Mouse (Mus musculus): ENCODE measurements around the gene Kif1bp. TPM values are rescaled to one million over a fixed set of nuclear protein-coding genes. Genes with fewer than 3 reads are reported as not detected.

Gene Kif1bp
- total RNA-seq, 2 experiments from 2014 or later = 29.0 to 30.4 TPM

DNA sequence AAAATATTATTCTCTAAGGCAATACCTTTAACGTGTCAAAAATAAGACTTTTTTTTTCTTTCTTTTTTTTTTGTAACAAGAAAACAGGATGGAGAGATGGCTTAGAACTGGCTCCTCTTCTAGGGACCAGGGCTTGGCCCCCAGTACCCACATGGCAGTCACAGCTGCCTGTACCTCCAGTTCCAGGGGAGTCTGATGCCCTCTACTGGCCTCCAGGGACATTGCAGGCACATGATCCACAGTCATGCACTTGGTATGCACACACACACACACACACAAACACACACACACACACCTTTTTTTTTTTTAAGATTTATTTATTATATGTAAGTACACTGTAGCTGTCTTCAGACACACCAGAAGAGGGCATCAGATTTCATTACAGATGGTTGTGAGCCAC is 20.5 kb downstream of the Kif1bp start:
- DNase-seq (ENCODE audit: low spot score) = no peak

DNA sequence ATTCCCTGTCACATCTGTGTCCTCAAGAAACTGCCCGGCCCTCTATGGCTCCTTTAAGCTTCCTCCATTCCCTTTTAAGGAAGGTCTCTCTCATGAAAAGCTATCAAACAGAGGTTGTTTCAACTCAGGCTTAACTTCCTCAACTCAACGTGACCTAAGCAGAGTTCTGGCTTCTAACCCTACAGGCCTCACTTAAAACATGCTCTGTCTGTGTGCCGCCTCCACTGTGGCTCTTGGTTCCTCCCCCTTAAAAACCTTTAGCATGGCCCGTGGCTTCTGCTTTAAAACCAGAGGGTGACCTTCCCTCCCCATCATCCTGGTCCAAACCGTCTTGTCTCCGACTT is 21.7 kb downstream of the Kif1bp start:
- no peak for DNase-seq (ENCODE audit: low spot score)

DNA sequence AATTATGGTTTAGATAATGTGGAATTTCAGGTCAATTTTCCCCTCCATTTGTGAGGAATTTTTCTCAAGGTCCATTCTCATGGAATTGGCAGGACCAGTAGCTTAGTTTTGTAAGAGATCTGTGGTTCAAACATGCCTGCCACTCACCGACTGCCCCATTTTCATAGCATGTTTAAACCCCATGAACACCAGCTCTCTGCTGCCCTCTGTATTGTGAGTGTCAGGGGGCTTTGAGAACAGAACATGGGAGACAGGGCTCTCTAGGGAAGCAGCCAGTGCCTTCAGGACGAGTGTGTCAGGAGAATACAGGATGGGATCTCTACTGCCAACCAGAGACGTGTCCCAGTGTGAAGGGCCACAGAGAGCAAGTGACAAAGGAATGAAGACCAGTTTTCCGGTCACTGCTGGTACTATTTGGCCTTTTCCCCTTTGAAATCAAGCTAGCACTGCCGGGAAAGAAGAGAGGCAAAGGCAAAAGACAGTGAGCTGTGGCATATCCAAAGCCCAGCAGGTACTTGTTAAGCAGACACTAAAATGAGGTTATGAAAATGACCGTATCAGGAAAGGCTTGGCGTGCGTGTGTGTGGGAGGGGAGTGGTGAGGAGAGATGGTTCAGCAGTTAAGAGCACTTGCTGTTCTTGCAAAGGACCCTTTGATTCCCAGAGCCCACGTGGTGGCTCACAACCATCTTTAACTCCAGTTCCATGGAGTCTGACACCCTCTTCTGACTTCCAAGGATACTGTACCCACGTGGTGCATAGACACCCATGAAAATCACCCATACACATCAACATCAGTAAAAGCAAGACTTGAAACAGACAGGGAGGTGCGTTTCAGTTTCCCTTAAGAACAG is 22.3 kb downstream of the Kif1bp start:
- no peak for DNase-seq (ENCODE audit: low spot score)

DNA sequence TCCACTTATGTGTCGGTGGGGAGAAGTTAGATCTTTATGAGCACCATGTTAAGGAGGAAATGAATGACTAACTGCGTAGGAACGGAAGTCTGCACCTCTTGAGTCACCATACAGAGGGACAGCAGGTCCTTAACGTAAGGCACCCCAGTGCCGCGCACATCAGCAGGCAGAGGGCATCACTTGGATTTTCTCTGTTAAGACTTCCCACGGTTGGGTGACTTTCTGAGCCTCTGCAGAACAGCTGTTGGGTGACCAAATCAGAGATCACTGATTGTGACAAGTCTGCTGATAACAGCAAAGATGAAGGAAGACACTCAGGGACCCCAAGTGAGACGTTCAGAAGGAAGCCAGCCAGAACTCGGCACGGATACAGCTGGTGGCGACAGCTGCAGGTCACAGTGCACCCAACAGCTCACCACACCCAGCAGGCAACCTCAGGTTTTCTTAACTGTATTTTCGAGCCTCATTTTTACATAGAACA is 24.6 kb downstream of the Kif1bp start:
- DNase-seq (ENCODE audit: low spot score) = no peak

DNA sequence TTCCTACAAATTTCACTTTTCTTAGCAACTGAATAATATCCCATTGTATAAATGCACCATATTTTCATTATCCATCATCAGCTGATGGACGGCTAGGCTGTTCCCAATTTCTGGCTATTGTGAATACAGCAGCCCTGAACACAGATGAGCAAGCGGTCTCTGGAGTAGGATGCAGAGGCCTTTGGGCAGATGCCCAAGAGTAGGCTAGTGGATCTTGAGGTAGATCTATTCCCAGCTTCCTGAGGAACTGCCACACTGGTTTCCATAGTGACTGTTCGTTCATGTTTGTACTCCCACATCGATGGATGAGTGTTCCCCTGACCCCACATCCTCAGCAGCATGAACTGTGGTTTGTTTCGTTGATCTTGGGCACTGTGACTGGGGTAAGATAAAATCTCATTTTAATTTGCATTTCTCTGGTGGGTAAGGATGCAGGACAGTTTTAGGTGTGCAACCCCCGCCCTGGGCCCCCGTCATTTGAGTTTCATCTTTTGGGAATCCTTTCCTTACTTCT is 27.4 kb downstream of the Kif1bp start:
- no peak for DNase-seq (ENCODE audit: low spot score)

DNA sequence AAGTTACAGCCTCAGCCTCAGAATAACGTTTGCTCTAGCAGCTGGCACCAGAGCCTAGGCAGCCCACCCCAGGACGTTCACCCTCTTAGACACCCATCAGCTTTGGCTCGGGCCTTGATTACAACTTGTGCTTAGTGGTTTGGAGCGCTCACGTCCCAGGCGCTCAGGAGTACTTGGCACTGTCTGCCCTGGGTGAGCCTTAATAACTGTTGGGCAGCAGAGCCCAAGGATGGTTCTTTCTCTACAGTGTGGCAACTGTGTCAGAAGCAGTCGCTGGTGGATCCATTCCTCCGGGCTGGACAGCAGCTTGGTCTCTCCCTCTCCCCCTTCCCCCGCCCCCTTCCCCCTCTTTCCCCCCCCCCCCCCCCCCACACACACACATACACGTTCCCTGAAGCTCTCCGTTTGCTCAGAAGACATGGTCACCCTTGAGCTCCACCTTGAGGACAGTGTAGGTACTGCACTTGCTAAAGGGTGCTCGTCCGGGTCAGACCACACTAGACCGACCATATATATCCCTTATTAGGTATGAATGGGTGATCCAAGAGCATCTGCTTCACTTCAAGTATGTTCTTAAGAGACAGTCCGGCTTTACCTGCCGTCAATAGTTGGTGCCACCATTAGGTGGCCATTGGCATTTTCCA is 28.6 kb downstream of the Kif1bp start:
- peak; percentile 77 for DNase-seq (ENCODE audit: low spot score)

DNA sequence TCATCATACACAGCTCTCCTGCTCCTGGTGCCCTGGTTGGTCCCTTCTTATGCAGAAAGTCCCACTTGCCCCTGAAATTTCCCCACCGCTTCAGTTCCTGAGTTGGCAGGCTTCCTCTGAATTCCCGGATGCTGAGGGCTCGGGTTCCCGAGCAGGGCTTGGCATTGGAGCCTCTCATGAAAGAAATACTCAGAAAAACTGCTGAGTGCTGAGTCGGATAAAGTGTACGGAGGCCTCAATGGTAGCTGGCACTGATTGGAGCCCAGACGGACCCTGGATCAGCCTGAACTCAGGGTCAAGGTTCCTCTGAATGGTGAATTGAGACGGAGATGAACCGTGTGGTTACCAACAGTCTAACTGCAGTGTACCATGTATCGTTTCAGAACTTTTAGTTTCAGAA is 31.8 kb downstream of the Kif1bp start:
- DNase-seq (ENCODE audit: low spot score) = peak; percentile 26

DNA sequence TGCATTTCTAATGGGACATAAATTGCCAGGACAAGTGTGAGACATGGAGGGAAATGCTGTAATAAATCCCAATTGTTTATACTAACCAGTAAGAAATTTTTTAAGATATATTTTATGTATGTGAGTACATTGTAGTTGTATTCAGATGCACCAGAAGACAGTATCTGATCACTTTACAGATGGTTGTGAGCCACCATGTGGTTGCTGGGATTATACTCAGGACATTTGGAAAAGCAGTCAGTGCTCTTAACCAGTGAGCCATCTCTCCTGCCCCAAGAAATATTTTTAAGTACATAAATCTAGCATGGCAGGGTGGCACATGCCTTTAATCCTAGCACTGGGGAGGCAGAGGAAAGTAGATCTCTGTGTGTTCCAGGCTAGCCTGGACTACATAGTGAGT is 32.5 kb downstream of the Kif1bp start:
- DNase-seq (ENCODE audit: low spot score) = no peak

DNA sequence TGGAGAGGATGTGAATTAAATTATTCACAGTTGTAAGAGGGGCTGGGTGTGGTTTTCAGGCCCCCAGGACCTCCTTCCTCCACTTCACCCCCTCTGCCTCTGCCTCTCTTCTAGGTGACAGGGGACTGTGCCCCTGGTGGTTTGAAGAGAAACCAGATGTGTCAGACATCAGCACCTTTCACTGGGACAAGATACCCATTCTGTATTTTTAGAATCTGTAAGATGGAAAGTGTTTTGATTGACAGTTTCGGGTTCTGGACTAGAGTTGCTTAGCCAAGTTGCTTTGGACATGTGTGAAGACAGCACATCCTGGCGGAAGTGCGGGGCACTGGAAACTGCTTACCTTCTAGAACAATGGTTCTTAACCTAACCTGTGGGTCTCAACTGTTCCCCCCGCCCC is 33.9 kb downstream of the Kif1bp start:
- no peak for DNase-seq (ENCODE audit: low spot score)

DNA sequence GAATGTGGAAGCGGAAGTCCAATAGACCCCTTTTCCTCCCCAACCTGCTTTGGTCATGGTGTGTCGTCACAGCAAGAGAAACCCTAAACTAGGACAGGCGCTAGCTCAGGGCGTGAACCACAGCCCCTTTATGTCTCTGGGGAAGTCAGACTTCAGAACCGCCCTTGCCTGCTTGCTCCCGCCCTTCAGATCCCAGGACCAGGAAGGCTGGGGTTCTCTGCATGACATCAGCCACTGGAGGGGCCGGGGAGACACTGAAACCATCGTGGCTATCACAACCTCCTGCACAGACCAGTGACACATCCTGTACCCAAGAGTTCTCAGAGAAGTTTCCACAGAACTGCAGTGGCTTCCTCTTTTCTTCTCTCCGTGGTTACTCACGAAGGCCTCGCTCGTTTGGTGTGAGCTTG is 34.9 kb downstream of the Kif1bp start:
- DNase-seq (ENCODE audit: low spot score) = peak; percentile 14

DNA sequence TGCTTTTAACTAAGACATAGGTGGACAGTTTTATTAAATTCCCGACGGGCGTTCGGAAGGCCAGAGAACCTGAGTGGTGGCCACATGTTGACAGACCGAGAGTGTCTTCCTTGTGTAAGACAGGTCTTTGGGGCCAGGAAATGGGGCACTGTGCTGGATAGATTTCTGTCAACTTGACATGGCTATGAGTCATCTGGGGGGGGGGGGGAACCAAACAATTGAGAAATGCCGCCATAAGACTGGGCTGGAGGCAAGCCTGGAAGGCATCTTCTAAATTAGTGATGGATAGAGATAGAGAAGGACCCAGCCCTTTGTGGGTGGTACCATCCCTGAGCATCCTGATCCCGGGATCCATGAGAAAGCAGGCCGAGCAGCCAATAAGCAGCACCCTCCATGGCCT is 35.3 kb downstream of the Kif1bp start:
- DNase-seq (ENCODE audit: low spot score) = no peak

DNA sequence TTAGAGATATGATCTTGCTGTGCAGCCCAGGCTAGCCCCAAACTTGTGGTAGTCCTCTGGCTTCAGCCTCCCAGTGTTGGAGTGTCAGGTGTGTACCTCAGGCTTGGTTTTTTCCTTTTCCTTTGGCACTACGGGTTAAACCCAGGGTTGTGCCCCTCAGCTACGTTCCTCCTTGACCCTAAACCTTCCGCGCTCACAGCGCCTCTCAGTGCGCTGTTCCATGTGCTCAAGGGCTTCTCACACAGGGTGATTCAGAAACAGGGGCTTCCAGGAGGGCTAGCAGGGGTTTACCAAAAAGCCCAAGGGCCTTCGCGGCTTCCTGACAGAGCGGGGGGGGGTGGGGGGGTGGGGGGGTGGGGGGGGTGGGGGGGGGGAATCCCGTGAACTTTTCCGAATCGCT is 35.8 kb downstream of the Kif1bp start:
- DNase-seq (ENCODE audit: low spot score) = no peak

DNA sequence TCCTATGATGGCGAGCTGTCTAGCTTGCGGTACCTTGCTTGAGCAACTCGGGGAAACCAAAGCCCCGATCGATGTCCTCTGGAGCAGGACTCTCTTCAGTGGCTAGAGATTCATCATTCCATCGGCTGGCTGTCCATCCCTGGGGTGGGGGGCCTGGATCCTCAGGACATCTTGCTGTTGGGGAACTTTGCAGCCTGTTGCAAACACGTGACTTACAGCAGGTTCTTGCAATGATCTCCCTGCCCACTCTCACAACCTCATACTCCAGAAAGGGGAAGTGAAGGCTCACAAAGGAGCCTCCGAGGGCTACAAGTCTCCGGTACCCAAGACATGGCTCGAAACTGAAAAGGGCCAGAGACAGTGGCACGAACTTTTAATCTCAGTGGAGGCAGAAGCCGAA is 36.8 kb downstream of the Kif1bp start:
- no peak for DNase-seq (ENCODE audit: low spot score)

DNA sequence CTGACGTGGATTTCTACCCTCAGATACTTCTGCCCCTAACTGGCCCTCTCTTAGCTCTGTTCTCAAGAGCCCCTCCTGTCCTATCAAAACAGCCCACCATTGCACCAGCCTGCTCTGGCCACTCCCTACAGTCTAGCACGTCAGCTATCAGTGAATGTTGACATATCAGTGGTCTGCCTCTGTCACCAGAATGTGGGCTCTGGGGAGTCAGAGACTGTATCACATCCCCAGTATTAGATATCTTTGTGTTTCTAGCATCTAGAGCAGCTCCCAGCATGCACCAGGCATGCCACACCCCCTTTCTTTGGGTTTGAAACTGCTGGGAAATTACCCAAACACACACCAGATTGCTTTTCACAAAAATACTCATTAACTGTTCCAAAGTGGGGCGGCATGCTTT is 37.5 kb downstream of the Kif1bp start:
- no peak for DNase-seq (ENCODE audit: low spot score)

DNA sequence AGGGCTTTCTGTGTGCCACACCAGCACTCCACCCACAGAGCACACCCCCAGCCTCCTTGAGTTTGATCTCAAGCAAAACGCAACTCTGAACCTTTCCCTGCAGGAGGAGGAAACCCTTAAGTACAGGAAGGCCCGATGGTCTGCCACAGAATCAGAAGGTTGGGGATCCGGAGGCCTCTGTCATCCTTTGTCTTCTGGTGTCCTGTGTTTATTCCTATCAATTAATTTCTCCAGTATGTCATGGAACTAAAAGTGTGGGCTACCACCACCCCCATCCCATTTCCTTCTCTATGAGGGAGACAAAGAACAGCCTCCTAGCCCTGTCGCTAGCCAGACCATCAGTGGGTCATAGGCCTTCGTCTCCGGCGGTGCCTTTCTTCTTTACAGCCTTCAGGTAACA is 43.7 kb downstream of the Kif1bp start:
- DNase-seq (ENCODE audit: low spot score) = no peak

DNA sequence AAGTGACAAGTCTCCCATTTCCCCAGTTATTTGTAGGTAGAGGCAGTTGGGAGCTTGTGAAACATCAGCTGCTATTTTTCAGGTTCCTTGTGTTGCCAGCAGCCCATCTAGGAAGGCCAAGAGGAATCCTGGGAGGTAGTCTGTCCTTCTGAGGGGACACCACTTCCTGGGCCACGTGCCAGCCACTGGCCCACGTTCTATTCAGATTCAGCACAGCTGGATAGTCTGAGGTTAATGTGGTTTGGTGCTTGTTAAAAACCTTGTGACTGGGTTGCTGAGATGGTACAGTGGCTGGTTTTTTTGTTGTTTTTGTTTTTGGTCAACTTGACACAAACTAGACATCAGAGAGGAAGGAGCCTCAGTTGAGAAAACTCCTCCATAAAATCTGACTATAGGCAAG is 45.4 kb downstream of the Kif1bp start:
- DNase-seq (ENCODE audit: low spot score) = no peak

DNA sequence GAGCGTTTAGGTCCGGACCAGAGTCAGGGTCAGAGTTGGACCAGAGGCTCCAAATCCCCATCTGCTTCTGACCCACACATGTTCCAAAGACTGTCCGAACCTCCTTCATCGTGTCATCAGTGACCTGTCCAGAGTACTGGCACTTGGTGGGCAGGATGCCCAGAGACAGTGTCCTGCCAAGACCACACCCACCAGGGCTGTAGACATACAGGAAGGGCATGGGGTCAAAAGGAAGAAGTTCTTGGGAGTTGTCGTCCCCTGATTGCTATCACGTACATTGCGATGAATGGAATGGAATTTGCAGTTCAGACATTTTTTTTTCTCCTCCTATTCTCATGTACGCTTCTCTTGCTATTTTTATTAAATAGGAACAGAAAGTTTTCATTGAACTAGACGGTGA is 48.1 kb downstream of the Kif1bp start:
- peak; percentile 56 for DNase-seq (ENCODE audit: low spot score)

DNA sequence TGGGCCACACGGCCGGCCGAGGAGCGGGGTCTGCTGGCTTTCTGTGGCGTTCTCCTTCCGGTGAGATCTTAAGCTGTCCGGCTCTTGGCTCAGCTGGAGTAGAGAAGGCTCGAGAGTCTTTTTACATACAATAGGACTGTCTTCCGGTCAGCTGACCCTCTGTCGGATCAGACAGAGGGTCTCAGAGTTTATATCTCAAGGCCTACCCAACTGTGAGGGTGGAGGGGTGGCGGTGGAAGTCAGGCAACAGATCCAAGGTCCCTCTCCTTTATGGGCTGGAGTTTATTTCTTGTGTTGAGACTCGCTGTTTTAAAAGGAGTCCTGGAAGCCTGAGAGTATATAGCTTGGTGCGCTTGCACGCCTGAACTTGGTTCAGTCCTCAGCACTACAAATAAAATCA is 50.9 kb downstream of the Kif1bp start, which contains the start of gene Srgn:
Gene Srgn, minus strand, starts transcription at position 101 of the 400 bp plus-strand sequence.
- no peak for DNase-seq (ENCODE audit: low spot score)

DNA sequence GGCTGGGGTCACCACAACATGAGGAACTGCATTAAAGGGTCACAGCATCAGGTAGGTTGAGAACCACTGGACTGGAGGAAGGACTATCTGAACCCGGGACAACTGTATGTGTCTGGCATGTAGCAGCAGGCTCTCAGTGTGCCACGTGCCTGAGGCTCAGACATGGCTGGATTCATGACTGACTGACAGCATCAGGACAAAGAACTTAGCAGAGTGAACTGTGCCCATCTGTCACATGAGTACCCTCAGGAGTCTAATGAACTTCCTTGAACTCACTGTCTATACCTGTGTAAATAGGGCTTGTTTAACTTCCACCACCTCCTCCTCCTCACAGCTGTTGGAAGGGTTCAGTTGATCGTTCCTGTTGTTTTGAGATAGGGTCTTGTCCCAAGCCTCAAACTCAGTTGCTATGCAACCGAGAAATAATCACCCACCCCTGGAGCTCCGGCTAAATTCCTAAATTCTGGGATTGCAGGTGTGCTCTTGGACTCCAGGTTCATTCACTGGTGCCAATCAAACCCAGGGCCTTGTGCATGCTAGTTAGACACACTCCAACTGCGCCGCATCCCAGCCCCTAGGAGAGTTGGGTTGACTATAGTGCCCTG is 55.8 kb downstream of the Kif1bp start:
- no peak for DNase-seq (ENCODE audit: low spot score)

DNA sequence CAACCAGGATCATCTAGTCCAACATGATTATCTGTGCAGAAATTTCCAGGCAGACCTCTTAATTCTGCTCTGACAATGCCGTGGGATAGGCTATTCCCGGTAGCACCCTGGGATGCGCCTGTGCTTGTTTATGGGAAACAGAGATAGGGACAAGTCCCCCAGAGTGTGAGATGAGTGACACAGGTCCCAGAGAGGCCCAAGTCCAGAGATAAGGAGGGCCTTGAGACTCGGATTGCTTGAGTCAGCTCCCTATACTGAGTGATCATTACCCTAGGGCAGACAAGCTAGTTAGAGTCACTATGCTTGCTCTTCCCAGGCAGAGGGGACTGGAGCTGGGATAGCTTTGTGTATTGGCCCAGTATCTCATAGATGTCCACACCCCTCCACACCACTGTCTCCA is 56.5 kb downstream of the Kif1bp start:
- DNase-seq (ENCODE audit: low spot score) = no peak

DNA sequence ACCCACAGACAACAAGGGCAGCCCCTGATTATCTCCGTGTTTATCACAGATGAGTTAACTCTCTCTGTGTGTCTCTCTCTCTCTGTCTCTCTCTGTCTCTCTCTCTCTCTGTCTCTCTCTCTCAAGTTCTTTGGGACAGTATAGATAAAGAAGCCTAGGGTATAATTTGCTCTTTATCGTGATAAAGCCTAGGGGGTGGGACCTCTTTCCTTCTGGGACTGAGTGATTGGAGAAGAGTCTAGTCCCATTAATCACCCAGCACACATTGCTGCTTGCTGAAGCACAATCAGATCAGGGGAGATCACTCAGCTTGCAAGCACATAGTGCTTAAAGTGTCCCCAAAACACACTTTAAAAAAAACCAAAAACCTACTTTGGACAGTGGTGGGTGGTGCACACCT is 57.3 kb downstream of the Kif1bp start:
- DNase-seq (ENCODE audit: low spot score) = no peak

DNA sequence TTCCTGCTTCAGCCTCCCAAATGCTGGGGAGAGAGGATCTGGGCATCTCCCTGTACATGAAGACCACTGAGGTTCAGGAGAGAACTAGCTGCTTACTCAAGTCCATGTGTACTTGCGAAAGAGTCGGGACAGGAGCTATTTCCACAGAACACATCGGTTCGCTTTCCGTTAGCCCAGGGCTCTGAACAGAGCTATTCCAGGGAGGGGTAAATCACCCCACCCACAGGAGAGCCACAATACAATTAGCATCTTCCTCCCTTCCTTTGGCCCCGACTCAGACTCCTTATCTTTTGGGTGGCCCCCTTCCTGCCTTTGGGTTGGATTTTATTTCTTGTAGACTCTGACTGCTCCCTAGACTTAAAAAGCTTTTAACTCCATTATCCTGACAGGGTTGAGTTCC is 60.7 kb downstream of the Kif1bp start:
- no peak for DNase-seq (ENCODE audit: low spot score)

Measured in gastrocnemius, adult 18-20 months (tissue).